Mouse (Mus musculus): Measurements from ENCODE around the gene Sirt2.

- no peak for TF ChIP-seq EP300 (IDR thresholded peaks at IDR 0.05; ENCODE audit: low read depth)
- no peak for TF ChIP-seq CTCF (IDR thresholded peaks at IDR 0.05; ENCODE audit: low read depth)
Observed at GRCm38 (mm10) chr7:28724613-28725012, 41.9 kb upstream of the Sirt2 start.

All from heart, postnatal 0 days (tissue).